Mouse (Mus musculus) retina, embryonic 14.5 days (tissue): Measurements from ENCODE around the gene Nup107.
"Not testable (repeated sequence)": the region's sequence is repeated elsewhere in the genome, so short reads cannot be mapped to it uniquely, and the experiment has no call there.

Experiments
- DNase-seq: peaks from one replicate; pipeline ENCODE4 v3.0.0-alpha.2; 2015; ENCODE audit warnings: low spot score

Gene Nup107

GRCm38 (mm10) chr10:117750529-117751281, 41.8 kb downstream of the Nup107 start:
- DNase-seq, result no peak

- no peak for DNase-seq
These were observed 42.6 kb downstream of the Nup107 start for GRCm38 (mm10) chr10:117749787-117750343.

GRCm38 (mm10) chr10:117749050-117749686, 43.3 kb downstream of the Nup107 start:
- DNase-seq, result no peak

GRCm38 (mm10) chr10:117748276-117749049, 44.0 kb downstream of the Nup107 start:
- no peak for DNase-seq

- no peak for DNase-seq
These were observed 44.8 kb downstream of the Nup107 start for GRCm38 (mm10) chr10:117747711-117748110.

GRCm38 (mm10) chr10:117746297-117746883, 46.1 kb downstream of the Nup107 start, which contains the start of gene Slc35e3:
Gene Slc35e3, minus strand, starts transcription at chr10:117746365.
- peak; percentile 95 for DNase-seq

- DNase-seq, result peak; percentile 13
These were observed 46.8 kb downstream of the Nup107 start for GRCm38 (mm10) chr10:117745570-117746296.

- no peak for DNase-seq
These were observed 48.6 kb downstream of the Nup107 start for GRCm38 (mm10) chr10:117743917-117744316.

- DNase-seq, result no peak
These were observed 49.3 kb downstream of the Nup107 start for GRCm38 (mm10) chr10:117743182-117743581.

- no peak for DNase-seq
These were observed 49.9 kb downstream of the Nup107 start for GRCm38 (mm10) chr10:117742618-117743017.

- DNase-seq, result no peak
These were observed 50.6 kb downstream of the Nup107 start for GRCm38 (mm10) chr10:117741698-117742475.

- no peak for DNase-seq
These were observed 51.6 kb downstream of the Nup107 start for GRCm38 (mm10) chr10:117740921-117741320.

- no peak for DNase-seq
These were observed 52.3 kb downstream of the Nup107 start for GRCm38 (mm10) chr10:117740171-117740570.

- no peak for DNase-seq
These were observed 52.9 kb downstream of the Nup107 start for GRCm38 (mm10) chr10:117739648-117739948.

- DNase-seq, result no peak
These were observed 53.4 kb downstream of the Nup107 start for GRCm38 (mm10) chr10:117738928-117739647.

GRCm38 (mm10) chr10:117738140-117738921, 54.2 kb downstream of the Nup107 start:
- DNase-seq, result no peak

- not testable (repeated sequence) for DNase-seq
These were observed 55.0 kb downstream of the Nup107 start for GRCm38 (mm10) chr10:117737498-117737897.

GRCm38 (mm10) chr10:117737075-117737474, 55.4 kb downstream of the Nup107 start:
- no peak for DNase-seq

GRCm38 (mm10) chr10:117736573-117736972, 55.9 kb downstream of the Nup107 start:
- no peak for DNase-seq
